Mouse (Mus musculus): ENCODE results near the gene Slc22a21.

DNA sequence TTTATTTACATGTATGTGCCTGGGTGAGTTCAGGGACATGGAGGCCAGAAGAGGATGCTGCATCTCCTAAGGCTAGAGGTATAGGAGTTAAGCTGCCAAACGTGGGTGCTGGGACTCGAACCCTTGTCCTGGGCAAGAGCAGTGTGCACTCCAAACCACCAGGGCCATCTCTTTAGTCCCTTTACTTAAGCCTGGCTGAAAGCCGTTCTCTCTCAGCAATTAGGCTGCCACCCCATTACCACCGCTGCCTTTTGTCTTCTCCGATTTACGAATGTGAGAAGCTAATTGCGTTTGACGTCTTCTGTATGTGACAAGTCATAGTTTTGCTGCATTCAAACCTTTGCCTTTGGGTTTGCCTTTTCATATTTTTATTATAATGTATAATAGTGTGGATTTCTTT lies 35.9 kb upstream of the Slc22a21 start:
- TF ChIP-seq CTCF (IDR thresholded peaks at IDR 0.05; ENCODE audit: low read depth): no peak
- no peak for TF ChIP-seq EP300 (IDR thresholded peaks at IDR 0.05; ENCODE audit: low read depth)
